Mouse (Mus musculus) adrenal gland, postnatal 25 days (tissue): ENCODE results near the gene 1700056E22Rik. TPM values are rescaled to one million over a fixed set of nuclear protein-coding genes. Genes with fewer than 3 reads are reported as not detected.
A peak's percentile ranks its signal among the peaks of the same experiment; 100 is the strongest.

Source experiments
- DNase-seq: peaks from one replicate; pipeline ENCODE4 v3.0.0; 2021; ENCODE audit warnings: mixed read lengths
- total RNA-seq: library from RNA; stranded (reverse); gene quantifications from 2 replicates; pipeline ENCODE4 v1.2.3, GENCODE M21; 2021

Gene 1700056E22Rik
- total RNA-seq, 1 experiment from 2014 or later, result 1.1 TPM

DNA sequence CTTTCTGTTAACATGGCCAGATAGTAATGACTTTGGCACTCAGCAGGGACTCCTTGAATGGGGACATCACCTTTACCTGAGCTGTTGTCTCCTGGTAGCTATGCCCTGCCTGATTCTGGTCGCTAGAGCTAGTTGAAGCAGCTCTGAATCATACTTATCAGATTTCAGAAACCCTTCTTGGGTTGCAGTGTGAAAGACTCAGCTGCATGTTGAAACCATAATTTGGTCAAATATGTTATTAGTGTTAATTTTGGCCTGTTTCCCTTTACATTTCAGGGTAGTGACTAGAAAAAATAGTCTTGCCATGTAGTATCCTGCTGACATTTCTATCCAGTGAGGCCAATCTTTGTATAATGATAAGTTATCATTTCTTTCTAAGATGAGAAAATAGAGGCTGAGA lies 17.2 kb upstream of the 1700056E22Rik start:
- DNase-seq, result no peak

DNA sequence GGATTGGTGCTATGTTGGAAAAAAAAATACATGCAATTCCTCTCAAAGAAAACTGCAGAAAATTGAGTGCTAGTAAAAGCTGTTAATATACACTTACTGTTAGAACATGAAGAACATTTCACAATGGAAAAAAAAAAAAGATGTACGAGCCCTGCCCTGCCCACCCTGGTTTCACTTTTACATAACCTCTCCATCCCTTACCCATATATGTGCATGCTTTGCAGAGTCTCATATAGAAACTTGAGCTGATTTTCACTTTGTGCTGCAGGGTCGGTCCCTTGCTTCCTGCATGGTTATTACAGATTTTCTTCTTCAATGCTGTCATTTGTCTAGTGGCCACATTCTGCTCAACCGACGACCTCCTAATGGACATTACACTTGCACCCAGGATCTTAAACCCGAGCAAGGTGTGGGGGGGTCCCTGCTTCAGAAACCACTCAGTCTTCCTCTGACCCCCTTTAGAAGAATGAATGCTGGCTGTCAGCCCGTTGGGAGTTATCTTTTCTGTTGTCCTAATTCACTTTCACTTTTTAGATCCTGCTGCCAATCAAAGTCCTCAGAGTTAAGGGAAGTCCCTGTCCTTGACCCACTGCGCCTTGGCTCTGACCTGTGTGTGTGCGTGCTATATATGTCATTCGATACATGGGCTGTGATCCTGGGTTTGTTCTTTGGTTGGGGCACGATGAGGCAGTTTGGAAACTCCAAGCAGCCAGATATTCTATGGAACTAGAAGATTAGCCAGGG lies 14.7 kb upstream of the 1700056E22Rik start:
- DNase-seq, result no peak

DNA sequence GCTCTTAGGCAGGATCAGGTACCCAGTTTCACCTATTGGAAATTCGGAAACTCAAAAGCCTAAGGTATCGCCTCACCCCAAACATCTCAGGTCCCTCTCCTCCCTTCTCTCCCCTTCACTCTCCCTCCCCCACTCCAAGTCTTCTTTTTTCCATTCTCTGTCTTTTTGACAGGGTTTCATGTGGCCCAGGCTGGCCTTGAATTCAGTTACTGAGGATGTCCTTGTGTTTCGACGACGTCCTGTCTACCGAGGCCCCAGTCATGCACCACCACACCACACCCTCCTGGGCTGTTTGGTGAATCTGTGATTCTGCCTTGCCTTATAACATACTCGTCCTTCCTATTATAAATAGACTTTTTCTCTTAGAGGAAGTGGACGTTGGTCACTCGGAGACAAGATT lies 13.7 kb upstream of the 1700056E22Rik start:
- DNase-seq, result no peak

DNA sequence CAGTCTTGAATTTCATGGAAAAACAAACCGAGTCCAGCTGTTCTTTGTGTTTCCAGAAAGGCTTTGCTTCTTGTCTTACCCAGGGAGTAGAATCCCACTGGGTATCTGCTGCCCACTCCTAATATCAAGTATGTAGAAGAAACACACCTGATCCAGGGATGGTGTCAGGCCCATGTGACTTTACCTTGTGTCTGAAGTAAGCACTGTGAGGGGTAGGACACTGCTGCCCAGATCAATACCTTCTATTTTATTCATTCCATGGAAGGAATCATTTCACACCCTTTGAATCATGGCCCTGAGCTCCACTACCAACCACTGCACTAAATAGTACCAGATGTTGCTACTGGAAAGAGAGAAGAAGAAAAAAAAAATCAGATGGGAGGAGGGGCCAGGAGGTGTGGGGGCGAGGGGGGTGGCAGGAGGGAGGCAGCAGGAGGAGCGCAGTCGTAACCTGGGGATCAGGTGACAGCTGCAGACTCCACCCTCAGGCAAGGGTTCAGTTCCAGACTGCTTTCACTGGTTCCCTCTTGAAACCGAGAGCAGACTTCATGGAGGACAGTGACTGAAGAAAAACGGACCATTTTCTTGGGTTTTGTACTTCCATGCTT lies 12.1 kb upstream of the 1700056E22Rik start:
- no peak for DNase-seq

DNA sequence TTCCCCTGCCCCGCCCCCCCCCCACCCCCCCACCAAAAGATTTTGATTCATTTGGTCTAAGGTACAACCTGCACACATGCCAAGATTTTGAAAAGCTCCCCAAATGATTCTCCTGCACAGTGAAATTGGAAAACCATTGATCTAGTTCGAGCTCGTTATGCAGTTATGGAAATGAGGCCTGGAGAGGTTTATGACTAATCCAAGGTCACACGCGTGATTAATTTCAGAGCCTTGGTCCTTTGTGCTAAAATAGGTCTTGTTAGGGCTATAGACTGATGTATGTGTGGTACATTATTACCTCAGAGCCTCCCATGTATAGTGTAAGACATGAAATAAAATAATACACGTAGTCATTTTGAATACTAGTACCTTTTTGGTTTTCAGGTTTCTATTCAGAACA lies 9.3 kb upstream of the 1700056E22Rik start:
- no peak for DNase-seq

DNA sequence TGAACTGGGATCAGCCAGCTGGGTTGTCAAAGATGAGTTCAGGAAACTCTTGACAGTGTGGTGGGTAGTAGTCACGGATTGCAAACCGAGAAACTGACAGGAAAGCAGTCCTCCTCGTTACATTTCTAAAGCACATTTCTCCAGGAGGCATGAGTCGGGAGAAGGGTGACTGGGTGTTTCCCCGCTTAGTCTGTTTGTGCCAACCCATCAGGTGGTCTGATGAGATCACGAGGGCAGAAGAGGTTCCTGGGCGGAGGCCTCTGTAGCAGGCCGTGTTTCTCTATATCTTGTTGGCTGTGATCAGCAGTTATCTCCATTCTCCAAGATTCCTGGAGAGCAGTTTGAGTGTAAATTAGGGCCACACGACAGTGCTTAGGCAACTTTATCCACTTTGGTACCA lies 8.6 kb upstream of the 1700056E22Rik start:
- no peak for DNase-seq

DNA sequence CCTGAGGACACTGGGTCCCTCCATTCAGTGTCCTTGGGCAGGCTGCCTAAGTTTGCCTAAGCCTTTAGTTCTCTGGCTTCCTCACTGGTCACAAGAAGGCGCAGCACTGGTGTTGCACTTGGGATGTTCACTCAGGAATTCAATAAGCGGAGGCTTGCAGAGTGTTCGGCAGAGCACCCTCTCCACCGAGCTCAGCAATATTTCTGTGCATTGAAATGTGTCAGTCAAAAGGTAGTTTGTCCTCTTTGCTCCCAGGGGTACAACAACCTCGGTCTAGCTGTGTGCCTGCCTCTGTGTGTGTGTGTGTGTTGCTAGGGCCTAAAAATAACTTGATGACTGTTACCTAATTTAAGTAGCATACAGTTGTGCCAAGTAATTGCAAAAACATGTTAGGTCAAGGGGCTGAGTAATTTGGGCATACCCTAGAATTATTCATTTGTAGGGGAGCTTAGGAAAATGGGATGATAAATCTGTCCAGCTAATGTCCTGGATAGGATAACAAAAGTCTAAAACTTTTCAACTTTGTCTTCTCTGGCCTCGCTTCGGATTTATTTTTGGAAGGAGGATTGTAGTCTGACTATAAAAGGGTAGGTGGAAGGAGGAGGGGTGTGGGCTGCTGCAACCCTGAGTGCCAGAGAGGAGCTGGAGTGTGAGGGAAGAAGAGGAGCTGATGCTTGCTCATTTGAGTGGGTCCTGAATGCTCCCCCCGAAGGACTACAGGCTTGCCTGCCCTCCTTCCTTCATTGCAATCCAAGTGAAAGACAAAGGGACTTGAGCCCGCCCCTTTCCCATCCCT lies 7.9 kb upstream of the 1700056E22Rik start:
- peak; percentile 74 for DNase-seq

DNA sequence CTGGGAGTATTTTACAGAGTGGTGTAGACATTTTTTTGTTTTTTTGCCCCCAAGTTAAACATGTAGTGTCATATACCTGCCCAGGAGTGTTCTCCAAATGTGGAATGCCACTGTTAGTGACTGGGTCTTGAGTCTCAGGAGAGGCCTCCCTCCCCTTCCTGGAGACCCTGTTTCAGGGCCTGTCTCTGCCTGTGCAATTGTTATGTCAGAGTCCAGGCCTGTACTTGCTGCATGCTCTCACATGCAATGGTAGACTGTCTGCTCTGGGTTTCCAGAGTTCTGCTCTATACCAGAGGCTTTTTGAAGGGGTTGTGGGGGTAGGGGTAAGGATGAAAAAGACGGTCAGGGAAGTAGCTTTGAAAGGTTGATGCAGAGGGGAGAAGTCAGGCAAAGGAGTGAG lies 6.8 kb upstream of the 1700056E22Rik start:
- no peak for DNase-seq

DNA sequence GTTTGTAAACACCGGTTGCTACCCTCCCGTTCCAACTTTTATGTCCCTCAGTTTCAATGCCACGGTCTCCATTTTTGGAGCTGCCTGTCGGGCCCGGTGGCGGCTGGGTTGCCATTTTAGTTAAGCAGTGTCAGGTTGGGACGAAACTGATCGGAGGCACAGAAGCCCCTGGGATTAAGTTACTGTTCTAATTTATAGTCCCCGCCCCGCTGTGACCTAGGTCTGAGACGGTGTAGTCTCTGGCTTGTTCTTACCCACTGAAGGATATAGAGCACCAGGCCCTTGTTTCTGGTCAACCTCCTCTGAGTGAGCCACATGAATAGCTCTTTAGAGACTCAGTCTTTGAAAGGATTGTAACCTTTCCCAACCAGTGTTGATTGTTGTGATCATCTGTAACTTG lies 6.1 kb upstream of the 1700056E22Rik start:
- no peak for DNase-seq

DNA sequence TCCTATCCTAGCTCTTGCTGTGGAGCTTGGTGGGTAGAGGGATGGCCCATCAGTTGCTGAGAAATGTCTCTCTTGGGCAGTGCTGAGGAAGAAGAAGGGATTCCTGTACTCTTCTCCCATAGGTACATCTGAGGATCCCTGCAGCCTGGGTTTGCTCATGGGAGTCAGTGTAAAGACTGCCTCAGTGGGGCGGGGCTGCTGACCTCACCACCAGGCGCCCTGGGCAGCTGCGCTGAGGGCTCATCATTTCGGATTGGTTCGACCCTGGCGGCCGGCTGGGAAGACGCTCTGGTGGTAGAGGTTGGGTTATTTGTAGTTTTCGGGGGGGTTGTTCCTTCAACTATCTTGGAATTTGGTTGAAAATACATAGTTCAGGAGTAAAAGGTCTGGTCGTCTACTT lies 5.2 kb upstream of the 1700056E22Rik start:
- no peak for DNase-seq

DNA sequence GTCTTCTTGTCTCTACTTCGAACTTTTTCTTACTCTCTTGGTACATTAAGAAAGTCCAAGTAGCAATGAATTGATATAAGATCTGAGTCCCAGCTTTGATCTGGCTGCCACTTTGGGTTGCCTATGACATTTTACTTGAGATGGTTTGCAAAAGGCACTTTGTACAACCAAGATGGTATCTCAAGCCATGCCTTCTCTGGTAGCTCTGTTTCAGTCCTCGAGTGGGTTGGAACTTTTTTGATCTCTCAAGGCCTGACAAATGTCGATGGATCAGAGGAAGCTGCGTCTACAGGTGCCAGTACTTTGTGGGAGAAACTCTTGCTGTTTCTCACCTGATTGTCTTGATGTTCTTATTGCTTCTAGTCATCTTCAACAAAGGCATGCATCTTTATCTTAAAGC lies 3.7 kb upstream of the 1700056E22Rik start:
- DNase-seq, result no peak

DNA sequence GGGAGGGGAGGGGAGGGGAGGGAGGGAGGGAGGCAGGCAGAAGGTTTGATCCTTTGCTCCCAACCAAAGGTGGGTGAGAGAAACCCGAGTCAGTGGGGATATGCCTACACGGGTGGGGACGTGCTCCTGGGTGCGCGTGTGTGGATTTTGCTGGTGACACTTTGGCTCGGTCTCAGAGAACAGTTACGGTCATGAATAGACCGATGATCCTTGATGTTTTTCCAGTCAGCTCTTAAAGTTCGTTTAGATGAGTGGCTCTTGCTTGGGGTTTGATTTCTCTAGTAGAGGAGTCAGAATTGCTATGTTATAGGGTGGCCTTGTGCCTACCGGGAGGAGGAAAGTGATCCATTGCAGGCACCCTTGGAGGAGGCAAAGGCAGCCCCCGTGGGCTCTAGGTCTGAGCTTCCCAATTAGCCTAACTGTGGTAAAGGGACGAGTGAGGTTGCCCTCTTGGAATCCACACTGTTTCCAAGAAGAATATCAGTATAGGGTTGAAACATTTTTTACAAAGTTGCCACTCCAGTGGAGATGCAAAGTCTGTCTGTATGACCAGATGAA lies 1.3 kb upstream of the 1700056E22Rik start:
- no peak for DNase-seq

DNA sequence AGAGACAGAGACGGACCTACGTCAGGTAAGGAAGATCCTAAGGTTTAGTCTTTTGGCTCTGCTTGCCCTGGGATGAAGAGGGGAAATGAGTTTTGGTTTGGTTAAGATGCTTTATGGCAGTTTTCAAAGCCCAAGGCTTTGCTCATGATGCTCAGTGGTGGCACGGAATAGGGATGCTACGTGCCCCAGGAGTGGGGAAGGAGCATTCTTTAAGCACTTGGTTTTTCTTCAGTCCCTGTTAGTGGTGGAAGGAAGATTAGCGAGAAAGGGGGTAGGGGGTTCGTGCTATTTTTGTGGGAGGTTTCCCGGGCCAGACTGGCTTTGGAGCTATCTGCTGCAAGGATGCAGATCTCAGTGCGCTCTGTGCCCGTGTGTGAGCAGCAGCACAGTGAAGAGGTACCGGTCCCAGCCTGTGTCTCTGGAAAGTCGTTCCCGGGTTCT lies 660 bp upstream of the 1700056E22Rik start:
- DNase-seq, result no peak

DNA sequence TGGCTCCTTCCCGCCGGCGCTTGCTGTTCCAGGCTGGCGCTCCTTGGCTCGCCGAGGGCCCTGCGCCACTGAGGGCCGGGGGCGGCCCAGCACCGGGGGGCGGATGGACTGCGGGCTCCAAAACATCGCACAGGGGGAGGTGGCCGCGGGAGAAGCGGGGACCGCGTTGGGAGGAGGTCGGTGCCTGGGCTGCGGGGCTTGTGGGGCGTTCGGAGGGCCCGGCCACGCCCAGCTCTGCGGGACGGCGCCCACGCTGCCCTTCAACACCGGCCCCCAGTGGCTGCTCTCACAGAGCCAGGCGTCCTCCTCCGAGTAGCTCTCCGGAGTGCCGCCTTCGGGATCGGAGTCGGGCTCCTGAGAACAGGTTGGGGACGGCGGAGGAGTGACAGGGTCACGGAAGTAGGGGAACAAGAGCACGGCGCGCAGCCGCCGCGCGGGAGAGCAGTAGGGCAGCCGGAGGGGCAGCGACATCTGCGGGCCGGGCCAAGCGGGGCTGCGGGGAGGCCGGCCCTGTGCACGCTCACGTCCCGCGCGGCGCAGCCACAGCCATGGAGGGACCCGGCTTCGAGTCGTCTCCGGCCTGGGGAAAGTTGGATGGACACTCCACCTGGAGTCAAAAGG lies 601 bp downstream of the 1700056E22Rik start:
- peak; percentile 75 for DNase-seq

DNA sequence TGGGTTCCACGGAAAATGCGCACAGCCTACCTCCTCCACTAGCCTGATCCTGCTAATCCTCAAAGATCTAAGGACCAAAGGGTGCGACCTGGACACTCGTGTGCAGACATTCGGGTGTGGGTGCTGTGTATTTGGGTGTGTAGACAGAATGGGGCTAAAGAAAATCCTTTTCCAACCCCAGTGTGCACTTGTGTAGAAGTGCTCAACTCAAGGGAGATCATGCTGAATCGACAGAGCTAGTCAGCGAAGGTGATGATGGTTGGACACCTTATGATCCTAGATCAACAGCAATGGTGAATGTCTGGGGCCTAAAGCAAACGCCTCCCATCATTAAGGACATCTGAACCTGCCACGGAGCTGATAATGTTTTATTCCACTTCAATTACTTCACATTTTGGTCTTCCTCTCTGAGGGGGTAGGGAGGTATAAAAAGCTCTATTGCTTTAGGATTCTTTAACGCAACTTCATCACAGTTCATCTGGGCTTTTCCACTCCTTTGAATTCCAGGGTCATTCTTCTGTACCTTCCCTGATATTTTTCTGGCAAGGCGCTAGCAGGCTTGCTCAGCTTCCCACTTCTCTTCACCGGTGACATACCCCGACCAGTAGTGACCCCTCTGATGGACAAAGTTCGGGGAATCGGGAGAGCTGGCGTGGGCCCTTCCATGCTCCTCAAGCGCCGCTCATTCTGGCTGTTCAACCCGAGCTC lies 1.3 kb downstream of the 1700056E22Rik start:
- no peak for DNase-seq

DNA sequence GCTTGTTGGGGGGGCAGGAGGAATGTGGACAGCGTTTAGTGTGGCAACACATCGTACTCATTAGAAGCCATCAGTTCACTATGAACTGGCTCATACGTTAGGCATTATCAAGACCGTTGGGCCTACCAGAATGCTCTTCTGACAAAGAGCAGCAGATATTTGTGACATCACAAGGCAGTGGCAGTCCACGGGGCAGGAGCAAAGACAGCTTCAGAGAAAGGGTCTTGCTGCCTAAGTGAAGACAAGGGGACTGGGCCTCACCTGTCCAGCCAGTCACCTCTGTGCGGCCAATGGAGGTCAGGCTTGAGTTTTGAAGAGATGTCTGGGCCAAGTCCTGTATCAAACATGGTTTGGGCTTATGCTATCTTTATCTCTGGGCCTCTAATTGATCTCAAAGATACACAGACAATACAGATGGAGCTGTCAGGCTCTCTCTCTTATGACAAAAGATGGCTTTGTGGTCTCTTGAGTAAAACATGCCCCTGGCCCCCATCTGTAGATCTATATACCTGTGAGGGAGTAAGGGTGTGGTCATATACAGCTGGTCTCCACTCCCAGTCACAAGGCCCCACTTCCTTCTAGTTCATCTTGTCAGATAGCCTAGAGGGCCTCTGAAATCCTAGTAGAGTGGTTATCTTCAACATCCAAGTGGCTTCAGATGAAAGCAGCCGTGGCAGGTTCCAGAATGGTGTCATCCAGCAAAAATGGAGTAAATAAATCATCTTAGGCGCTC lies 3.9 kb downstream of the 1700056E22Rik start:
- DNase-seq, result no peak

DNA sequence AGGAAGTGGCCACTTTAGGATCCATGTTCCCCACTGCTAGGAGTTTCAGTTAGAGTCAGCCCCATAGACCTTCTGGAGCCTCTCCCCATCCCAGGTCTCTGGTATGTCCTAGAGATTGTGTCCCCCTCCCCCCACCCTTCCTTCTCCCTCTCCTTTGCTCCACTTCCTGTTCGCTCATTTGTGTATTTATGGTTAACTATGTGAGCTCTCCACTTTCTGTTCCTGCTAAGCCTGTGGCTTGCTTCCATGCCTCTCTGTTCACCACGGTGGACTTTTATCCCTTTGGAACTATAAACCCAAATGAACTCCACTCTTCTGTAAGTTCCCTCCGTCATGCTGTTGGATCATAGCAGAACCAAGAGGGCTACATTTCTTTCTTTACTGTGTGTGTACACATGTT lies 7.1 kb downstream of the 1700056E22Rik start:
- no peak for DNase-seq

DNA sequence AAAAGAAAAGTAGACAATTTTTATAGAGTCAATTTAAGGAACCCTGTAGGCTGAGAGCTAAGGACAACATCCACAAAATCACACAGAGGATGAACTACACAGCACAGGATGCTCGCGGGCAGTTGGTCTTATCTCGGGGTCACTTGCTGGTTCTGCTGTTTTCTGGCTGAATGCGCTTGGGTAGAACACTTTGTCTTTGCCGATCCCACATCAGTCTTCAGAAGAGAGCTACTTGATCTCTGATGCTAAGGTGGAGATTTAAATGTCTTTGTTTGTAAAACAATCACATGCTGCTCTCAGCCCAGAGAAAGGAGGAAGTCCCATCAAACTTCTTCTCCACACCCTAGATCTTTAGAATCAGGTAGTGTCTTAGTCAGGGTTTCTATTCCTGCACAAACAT lies 9.0 kb downstream of the 1700056E22Rik start:
- no peak for DNase-seq

DNA sequence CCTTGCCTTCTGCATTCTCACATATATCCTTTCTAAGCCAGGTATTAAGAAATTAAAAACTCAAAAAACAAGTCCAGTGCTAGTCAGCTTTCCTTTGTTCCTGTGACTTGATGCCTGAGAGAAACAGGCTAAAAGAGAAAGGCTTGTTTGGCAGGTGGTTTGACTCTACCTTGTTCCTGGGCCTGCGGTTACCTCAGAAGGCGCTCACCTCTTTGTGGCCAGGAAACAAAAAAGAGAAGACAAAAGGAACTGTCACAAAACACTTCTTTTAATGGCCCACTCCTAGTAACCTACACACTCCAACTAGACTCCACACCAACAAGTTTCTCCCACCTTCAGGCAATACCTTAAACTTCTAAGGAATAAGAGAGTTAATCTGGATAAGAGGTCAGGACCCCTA lies 9.5 kb downstream of the 1700056E22Rik start:
- DNase-seq, result no peak

DNA sequence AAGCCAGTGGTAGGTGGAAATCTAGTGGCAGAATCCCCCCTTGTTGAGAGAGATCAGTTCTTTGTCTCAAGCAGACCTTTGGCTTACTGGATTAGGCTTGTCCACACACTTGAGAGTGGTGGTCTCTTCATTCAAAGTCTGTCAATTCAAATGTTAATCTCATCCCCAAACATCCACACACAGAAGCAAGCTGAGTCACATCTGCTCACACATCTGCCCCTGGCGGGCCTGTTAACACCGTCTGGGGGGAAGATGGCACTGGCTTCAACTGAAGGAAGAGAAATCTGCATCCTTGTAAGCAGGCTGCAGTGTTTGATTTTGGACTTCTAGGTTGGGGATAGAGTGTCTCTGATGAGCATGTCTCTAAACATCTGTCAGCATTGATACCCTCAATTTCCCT lies 10.1 kb downstream of the 1700056E22Rik start:
- DNase-seq, result no peak

DNA sequence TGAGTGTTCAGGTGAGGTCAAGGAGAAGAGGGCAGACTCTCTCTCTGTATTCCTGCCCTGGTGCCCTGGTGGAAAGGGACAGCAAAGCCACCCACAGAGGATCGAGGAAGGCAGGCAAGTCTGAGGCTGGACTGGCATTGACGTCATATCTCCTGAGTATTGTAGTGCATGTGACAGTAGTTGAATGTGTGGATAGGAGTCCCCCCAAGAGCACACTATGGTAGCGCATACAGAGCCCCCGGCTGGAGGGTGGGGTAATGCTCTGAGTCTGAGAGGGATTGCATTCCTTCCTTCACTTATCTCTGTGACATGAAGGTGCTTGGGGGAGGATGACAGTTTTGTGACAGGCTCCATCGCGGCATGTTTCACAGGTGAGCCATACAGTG lies 14.4 kb downstream of the 1700056E22Rik start:
- no peak for DNase-seq
